Mouse (Mus musculus) bone marrow, adult 2 months (tissue): ENCODE measurements around the gene Icmt. TPM values are rescaled to one million over a fixed set of nuclear protein-coding genes. Genes with fewer than 3 reads are reported as not detected.
A peak's percentile ranks its signal among the peaks of the same experiment; 100 is the strongest.

Experiments used
- H3K27ac ChIP-seq: fragments of 200-500 bp; 2 replicates; pipeline ENCODE4 v1.5.1; 2012; ENCODE audit warnings: low read depth, mild to moderate bottlenecking, control low read depth, inconsistent platforms, low read length; ENCODE audit not compliant: control insufficient read depth, poor library complexity, insufficient read depth
- H3K4me1 ChIP-seq: fragments of 200-500 bp; 2 replicates; pipeline ENCODE4 v1.6.1; 2011; ENCODE audit warnings: low read length; ENCODE audit not compliant: control insufficient read depth, insufficient read depth
- H3K4me3 ChIP-seq: fragments of 200-500 bp; replicated peaks from 2 replicates; pipeline ENCODE3; 2011; ENCODE audit warnings: mild to moderate bottlenecking, low read depth, low read length, control low read depth; ENCODE audit not compliant: control insufficient read depth
- CTCF ChIP-seq: fragments of 200-500 bp; IDR thresholded peaks from 2 replicates; pipeline ENCODE4 v1.5.1; 2011; ENCODE audit warnings: low read length, control low read depth; ENCODE audit not compliant: control insufficient read depth, insufficient read depth
- POLR2A ChIP-seq: fragments of 200-500 bp; IDR thresholded peaks from 2 replicates; pipeline ENCODE4 v1.6.1; 2011; ENCODE audit warnings: low read depth, mild to moderate bottlenecking, control low read depth, low read length, borderline replicate concordance; ENCODE audit not compliant: control insufficient read depth
- WGBS: fragments of 180-500 bp; shearing (Covaris S2); methylation state at CpG from one replicate; pipeline ENCODE4 v1.1.7; 2018; 5-methylcytosine and 5-hydroxymethylcytosine counted together
- polyA plus RNA-seq: library from polyadenylated mRNA; stranded (reverse); fragments of >200 nt; gene quantifications from 2 replicates; pipeline ENCODE4 v1.2.4, GENCODE M21; 2011; ENCODE audit warnings: low replicate concordance; ENCODE audit not compliant: missing spikeins, insufficient read depth, insufficient read length

Gene Icmt
- polyA plus RNA-seq, 1 experiment: 5.0 TPM

DNA sequence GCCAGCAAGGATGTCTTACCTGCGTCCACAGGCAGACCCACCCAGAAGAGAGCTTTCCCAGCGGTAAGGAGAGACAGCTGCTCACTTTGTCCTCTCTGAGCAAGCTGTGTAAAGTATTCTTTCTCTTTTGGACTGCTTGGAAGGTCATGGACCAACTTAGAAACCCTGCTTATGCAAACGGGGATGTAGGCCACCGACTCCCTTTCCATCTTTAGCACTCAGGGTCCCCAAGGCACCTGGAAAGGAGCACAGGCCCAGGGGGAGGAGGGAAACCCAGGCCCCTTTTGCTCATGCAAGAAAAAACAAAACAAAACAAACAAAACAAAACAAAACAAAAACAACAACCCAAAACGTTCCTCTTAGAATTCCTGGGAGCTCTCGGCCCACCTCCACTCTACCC, 5.5 kb upstream of the Icmt start, which contains the start of gene Hes3:
Hes3 (minus strand) TSS at position 101 of the 400 bp plus-strand sequence.
- WGBS: 40% methylated on average over 6 of the region's 6 CpGs
- no peak for TF ChIP-seq CTCF
- no peak for TF ChIP-seq POLR2A
- no peak within 1 kb of the TSS for H3K4me3 ChIP-seq
- H3K4me1 ChIP-seq: peaks cover 1% of the 10 kb centered on the region; the same call in 1 of the 2 replicates
- H3K27ac ChIP-seq: no peak within 1 kb of the TSS

DNA sequence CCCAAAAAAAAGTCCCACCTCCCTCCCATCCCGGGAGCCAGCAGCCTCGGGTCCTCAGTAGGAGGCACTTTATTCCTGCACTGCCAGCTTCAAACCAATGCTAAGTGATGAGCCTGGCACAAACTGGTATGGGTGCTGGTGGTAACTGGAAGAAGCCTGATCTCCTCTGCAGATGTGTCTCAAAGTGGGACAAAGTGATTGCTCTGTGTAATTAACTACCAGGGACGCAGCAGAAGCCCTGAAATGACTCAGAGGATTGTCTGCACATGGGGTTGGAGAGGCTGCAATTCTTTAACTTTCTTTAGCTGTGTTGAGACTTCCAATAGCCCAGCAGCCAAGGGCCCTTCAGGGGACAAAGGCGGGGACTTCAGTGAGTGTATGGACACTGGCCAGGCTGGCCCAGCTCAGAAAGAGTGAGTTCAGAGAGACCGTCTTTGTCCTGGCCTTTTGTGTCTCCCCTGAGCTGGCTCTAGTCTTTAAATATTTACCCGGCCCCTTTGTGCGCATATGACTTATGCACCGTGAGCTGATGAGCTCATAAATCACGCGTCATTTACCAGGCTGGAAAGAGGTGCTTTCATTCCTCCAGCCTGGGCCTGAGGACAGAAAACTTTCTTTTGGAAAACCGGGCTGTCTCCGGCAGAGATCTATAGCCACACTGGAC, 4.8 kb upstream of the Icmt start:
- 48% methylated on average over 12 of the region's 12 CpGs for WGBS
- H3K27ac ChIP-seq: no peak overlapping the region

DNA sequence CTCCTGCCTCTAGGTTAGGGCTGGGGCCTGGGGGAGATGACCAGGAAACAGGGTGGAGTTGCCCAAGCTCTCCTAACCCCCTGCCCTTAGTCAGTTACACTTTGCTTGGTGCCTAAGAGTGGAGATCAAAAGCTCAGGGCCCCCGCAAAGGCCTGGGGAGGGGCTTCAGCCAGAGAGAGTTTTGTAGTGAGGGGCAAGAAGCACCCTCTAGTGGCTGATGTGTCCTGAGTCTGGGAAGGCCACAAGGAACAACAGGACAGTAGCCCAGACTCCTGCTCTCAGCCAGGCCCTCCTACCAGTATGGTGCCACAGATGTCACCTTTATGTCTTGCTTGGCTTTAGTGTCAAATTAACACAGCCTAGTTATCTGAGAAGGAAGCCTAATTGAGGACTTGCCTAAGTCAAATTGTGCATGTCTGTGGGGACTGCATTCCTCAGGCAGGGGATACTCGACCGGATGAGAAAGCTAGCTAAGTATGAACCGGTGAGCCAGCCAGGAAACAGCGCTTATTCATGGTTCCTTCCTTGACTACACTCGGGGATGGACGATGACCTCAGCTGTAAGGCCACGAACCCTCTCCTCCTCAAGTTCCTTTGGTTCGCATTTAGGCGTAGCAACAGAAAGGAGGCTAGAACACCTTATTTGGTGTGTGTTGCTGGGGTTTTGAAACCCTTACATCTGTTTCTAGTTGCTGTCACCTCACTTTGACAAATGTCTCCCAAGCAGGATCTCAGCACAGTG, 2.7 kb upstream of the Icmt start:
- Histone ChIP-seq H3K4me1 (peaks cover 1% of the 10 kb centered on the region; the same call in 1 of the 2 replicates), H3K27ac (no peak overlapping the region), H3K4me3 (no peak overlapping the region)
- TF ChIP-seq POLR2A (no peak), CTCF (no peak)
- WGBS: 27% methylated on average over 10 of the region's 10 CpGs

More for the DNA sequence above, 4.8 kb upstream of the Icmt start:
- no peak overlapping the region for H3K4me3 ChIP-seq
- TF ChIP-seq POLR2A (no peak), CTCF (no peak)
- peaks cover 1% of the 10 kb centered on the region; the same call in 1 of the 2 replicates for H3K4me1 ChIP-seq

DNA sequence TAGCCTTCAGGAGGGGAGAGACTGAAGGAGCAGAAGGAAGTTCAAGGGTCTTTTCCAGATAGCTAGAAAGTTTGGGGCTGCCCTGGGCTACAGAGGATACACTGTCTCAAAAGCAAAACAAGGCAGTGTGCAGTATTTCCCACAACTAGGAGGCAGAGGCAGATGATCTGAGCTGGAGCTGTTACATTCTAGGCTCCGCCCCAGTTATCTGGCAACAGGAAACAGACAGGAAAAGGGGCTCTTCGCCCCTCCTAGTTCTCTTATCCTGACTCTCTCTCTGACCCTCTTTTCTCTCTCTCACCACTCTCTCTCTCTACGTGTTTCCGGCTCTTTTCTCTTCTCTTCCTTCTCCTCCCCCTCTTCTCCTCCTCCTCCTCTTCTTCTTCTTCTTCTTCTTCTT, 1.1 kb upstream of the Icmt start:
- 2% methylated on average over 4 of the region's 4 CpGs for WGBS
- Histone ChIP-seq H3K4me3 (no peak overlapping the region), H3K4me1 (peaks cover 1% of the 10 kb centered on the region; the same call in 1 of the 2 replicates), H3K27ac (no peak overlapping the region)
- TF ChIP-seq CTCF (no peak), POLR2A (no peak)

DNA sequence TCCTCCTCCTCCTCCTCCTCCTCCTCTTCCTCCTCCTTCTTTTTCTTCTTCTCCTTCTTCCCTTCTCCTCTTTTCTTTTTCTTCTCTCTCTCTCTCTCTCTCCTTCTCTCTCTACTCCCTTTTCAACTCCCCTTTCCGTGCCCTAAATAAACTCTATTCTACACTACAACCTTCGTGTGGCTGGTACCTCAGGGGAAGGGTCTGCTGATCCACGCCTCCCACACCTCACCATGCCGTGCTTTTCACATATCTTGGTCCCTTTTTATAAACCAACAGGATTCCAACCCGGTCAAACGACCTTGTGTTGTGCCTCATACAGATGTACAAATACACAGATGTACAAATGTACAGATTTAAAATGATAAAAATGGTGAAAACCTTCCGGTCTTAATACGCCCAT, 656 bp upstream of the Icmt start:
- TF ChIP-seq POLR2A (no peak), CTCF (no peak)
- WGBS: 5% methylated on average over 8 of the region's 8 CpGs
- Histone ChIP-seq H3K4me3 (peak overlapping the region; percentile 95), H3K4me1 (peaks cover 1% of the 10 kb centered on the region; the same call in 1 of the 2 replicates), H3K27ac (peak overlapping the region; percentile 94; the same call in 1 of the 2 replicates)

DNA sequence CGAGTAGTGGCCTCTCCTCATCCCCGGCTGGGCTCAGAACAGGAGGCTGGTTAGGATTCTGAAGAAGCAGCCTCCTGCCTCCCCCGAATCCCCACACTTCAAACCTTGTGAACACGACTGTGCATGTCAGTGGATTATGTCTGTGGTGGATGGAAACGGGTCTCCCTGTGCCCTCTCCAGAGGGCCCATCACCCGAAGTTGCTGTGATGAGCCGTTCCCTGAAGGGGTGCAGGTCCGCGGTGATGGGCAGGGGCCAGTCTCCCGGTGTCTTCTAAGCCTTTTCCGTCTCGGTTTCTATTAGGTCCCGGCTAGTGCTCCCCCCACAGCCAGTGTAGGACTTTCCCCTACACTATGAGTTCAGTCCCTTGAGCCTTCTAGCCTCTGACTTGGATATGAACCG, 1.8 kb downstream of the Icmt start:
- TF ChIP-seq CTCF: no peak
- no peak for TF ChIP-seq POLR2A
- H3K27ac ChIP-seq: no peak overlapping the region
- WGBS: 88% methylated on average over 14 of the region's 14 CpGs
- no peak overlapping the region for H3K4me3 ChIP-seq
- peaks cover 1% of the 10 kb centered on the region; the same call in 1 of the 2 replicates for H3K4me1 ChIP-seq

DNA sequence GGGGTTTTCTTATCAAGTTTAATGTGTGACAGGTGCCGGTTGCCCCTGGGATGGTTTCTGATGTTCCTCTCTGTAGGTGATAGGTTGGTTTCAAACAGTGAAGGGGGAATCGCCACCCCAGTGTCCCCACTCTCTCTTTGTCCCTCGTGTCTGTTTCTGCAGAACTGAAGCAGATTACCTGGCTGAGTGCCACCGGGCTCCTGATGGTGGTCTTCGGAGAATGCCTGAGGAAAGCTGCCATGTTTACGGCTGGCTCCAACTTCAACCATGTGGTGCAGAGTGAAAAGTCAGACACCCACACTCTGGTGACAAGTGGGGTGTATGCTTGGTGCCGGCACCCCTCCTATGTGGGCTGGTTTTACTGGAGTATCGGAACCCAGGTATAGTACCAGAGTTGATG, 3.3 kb downstream of the Icmt start:
- Histone ChIP-seq H3K4me1 (peaks cover 1% of the 10 kb centered on the region; the same call in 1 of the 2 replicates), H3K27ac (no peak overlapping the region), H3K4me3 (no peak overlapping the region)
- TF ChIP-seq POLR2A (no peak), CTCF (no peak)
- 90% methylated on average over 8 of the region's 8 CpGs for WGBS

DNA sequence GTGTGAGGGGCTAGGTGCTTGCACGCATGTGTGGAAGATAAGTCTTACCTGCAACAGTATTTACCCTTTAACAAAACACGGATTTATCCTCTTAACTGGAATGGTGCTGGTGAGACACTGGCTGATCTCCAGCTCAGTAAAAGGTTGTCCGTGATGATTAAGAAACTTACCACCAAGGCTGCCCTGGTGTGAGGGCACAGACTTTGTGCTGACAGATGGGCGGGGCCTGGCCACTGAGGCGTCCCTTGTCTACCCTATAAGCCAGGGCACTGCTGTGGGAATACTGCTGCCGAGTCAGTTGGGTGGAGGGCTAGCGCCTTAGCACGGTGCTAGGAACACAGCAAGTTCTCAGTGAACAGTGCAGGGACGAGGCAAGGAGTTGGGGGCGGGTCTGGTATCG, 5.0 kb downstream of the Icmt start:
- Histone ChIP-seq H3K4me3 (no peak overlapping the region), H3K4me1 (no peaks in the 10 kb centered on the region; the same call in 1 of the 2 replicates), H3K27ac (no peak overlapping the region)
- 86% methylated on average over 11 of the region's 11 CpGs for WGBS
- no peak for TF ChIP-seq POLR2A
- TF ChIP-seq CTCF: no peak
